Mouse (Mus musculus): ENCODE data around the gene Tagap. TPM values are rescaled to one million over a fixed set of nuclear protein-coding genes. Genes with fewer than 3 reads are reported as not detected.
A peak's percentile ranks its signal among the peaks of the same experiment; 100 is the strongest.

Tagap gene
- total and polyA plus RNA-seq, 3 experiments = 14.2 to 20.9 (median 16.3) TPM

DNA sequence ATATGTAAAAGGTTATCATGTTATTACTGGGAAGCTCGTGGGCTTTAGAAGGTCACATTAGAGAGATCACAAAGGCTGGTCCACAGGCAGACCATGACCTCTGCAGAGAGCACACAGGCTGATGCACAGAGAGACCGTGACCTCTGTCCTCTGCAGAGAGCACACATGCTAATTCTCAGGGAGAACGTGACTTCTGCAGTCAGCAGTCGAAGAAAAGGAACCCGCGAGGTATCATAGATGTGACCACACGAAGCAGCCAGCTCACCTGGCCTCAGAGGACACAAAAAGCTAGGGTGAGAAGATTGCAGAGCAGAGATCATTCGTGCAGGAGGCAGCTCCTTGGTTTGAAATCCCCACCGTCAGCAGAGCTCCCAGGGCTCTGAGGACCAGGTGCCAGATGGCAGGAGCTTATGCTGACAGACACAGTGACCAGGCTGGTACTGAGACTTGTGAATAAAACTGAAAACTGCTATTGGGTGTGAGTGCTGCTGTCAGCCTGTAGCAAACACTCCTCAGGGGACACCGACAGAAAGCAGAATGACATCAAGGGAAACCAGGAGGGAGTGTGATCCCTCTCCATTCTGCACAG is 29.7 kb upstream of the Tagap start (continued):
- no peak for TF ChIP-seq JUN (IDR thresholded peaks at IDR 0.05; ENCODE audit: insufficient read depth, low read depth, low read length)
- TF ChIP-seq GABPA (IDR thresholded peaks at IDR 0.05; ENCODE audit: insufficient replicate concordance, low read depth, low read length) = no peak
- TF ChIP-seq MAX (IDR thresholded peaks at IDR 0.05; ENCODE audit: low read length) = no peak
- TF ChIP-seq ZMIZ1 (IDR thresholded peaks at IDR 0.05; ENCODE audit: low read depth, low read length) = 0 out of 2 replicates have a peak, but pooled peaks have one; percentile 32
- peak; percentile 57 for TF ChIP-seq IRF4 (IDR thresholded peaks at IDR 0.05; ENCODE audit: low read depth, low read length)
- TF ChIP-seq POLR2AphosphoS2 (IDR thresholded peaks at IDR 0.05; ENCODE audit: low read depth, low read length) = no peak
- 0 out of 2 replicates have a peak, but pooled peaks have one; percentile 25 for TF ChIP-seq MYC (IDR thresholded peaks at IDR 0.05; ENCODE audit: low read depth, low read length)
- TF ChIP-seq SMC3 (IDR thresholded peaks at IDR 0.05; ENCODE audit: low read depth, low read length) = no peak; the same call in 1 of the 2 replicates
- TF ChIP-seq RCOR1 (conservative IDR thresholded peaks at IDR 0.05; ENCODE audit: low read depth, low read length) = no peak
- TF ChIP-seq HCFC1 (IDR thresholded peaks at IDR 0.05; ENCODE audit: low read depth, low read length) = no peak
- peak; percentile 58; the same call in 1 of the 2 replicates for TF ChIP-seq MAFK (IDR thresholded peaks at IDR 0.05; ENCODE audit: insufficient replicate concordance, low read length)
- no peak for TF ChIP-seq NRF1 (IDR thresholded peaks at IDR 0.05; ENCODE audit: low read depth, low read length)
- TF ChIP-seq KAT2A (IDR thresholded peaks at IDR 0.05; ENCODE audit: insufficient replicate concordance, low read length) = no peak
- peak; percentile 65; the same call in 1 of the 2 replicates for TF ChIP-seq EP300 (IDR thresholded peaks at IDR 0.05; ENCODE audit: low read length)
- TF ChIP-seq TBP (conservative IDR thresholded peaks at IDR 0.05; ENCODE audit: low read depth, low read length) = 0 out of 2 replicates have a peak, but pooled peaks have one; percentile 19

DNA sequence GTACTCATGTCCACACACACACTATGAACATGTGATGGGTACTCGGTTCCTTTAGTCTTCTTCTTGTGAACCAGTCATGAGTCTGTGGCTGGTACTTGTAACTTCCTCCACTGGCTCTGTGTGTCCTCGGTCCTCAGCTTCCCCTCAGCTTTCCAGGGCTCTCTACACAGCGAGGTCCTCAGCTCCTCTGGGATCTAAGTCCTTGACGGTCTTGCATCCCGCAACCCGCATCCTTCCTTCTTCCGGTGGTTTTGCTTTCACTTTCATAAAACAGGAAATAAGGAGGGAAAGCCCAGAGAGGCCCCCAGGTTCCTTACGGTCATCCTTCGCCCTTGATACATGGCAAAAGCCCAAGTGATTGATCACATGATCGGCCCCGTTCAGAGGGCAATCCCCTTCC is 28.7 kb upstream of the Tagap start:
- Histone ChIP-seq H3K79me2 (replicated peaks; ENCODE audit: control insufficient read depth, extremely low read depth, insufficient read depth, poor library complexity, severe bottlenecking) (no peaks in the 10 kb centered on the region), H3K4me3 (replicated peaks in 1 of 3; ENCODE audit: low read depth in 2 of 3, low read length in 2 of 3, poor library complexity in 1 of 3) (peak overlapping the region; percentile 18 to 54 (median 44)), H3K9me3 (replicated peaks; ENCODE audit: low read length) (no peaks in the 10 kb centered on the region), H3K27me3 (replicated peaks) (no peaks in the 10 kb centered on the region), H3K27ac (ENCODE audit: insufficient read depth, low read depth) (no peak overlapping the region), H3K36me3 (replicated peaks in 1 of 2; ENCODE audit: control insufficient read depth in 1 of 2, insufficient read depth in 1 of 2, low read length in 1 of 2) (no peaks in the 10 kb centered on the region), H3K4me2 (ENCODE audit: insufficient read depth, low read depth, poor library complexity, severe bottlenecking) (peak overlapping the region; percentile 79), H3K9ac (ENCODE audit: insufficient read depth, low read depth) (peak overlapping the region; percentile 58), H3K4me1 (ENCODE audit: control insufficient read depth in 1 of 2, insufficient read depth in 2 of 2) (peaks cover 11 to 36% of the 10 kb centered on the region in 2 experiments)
- dilution Hi-C loops (cut with MboI; ENCODE audit: extremely low pct_ligation_motif_present, extremely low pct_unique_long_range_greater_than_20kb, low sequenced_read_pairs) (no loop called here), in situ Hi-C loops (cut with MboI; ENCODE audit: low pct_ligation_motif_present, low pct_unique_long_range_greater_than_20kb, low sequenced_read_pairs) (no loop called here)
- DNase-seq (ENCODE audit: extremely low read depth) = no peak
- TF ChIP-seq POLR2AphosphoS2 (IDR thresholded peaks at IDR 0.05; ENCODE audit: low read depth, low read length) (no peak), NELFE (IDR thresholded peaks at IDR 0.05; ENCODE audit: low read depth, low read length) (no peak), CTCF (conservative IDR thresholded peaks at IDR 0.05 in 1 of 2, IDR thresholded peaks at IDR 0.05 in 1 of 2; ENCODE audit: low read depth in 2 of 2, low read length in 2 of 2) (no peak), RAD21 (IDR thresholded peaks at IDR 0.05; ENCODE audit: low read depth, low read length) (no peak), CHD1 (IDR thresholded peaks at IDR 0.05; ENCODE audit: low read depth, low read length) (no peak), E2F4 (IDR thresholded peaks at IDR 0.05; ENCODE audit: insufficient replicate concordance, low read depth, low read length) (no peak), USF2 (conservative IDR thresholded peaks at IDR 0.05; ENCODE audit: low read depth, low read length) (0 out of 2 replicates have a peak, but pooled peaks have one; percentile 29), MAX (IDR thresholded peaks at IDR 0.05; ENCODE audit: low read length) (no peak), NRF1 (IDR thresholded peaks at IDR 0.05; ENCODE audit: low read depth, low read length) (no peak), CHD2 (IDR thresholded peaks at IDR 0.05; ENCODE audit: low read length) (0 out of 2 replicates have a peak, but pooled peaks have one; percentile 2), ETS1 (conservative IDR thresholded peaks at IDR 0.05; ENCODE audit: low read depth, low read length) (peak; percentile 65), BHLHE40 (IDR thresholded peaks at IDR 0.05; ENCODE audit: low read depth, low read length) (peak; percentile 20; the same call in 1 of the 2 replicates), UBTF (IDR thresholded peaks at IDR 0.05; ENCODE audit: low read depth, low read length) (no peak), TCF12 (IDR thresholded peaks at IDR 0.05; ENCODE audit: low read depth, low read length) (no peak), ZKSCAN1 (IDR thresholded peaks at IDR 0.05; ENCODE audit: borderline replicate concordance, low read depth, low read length) (no peak), ELF1 (IDR thresholded peaks at IDR 0.05; ENCODE audit: low read depth, low read length) (no peak; the same call in 1 of the 2 replicates), MAZ (IDR thresholded peaks at IDR 0.05; ENCODE audit: low read depth, low read length) (no peak), ZNF384 (IDR thresholded peaks at IDR 0.05; ENCODE audit: low read depth, low read length) (no peak), PAX5 (IDR thresholded peaks at IDR 0.05; ENCODE audit: low read length) (no peak), SMC3 (IDR thresholded peaks at IDR 0.05; ENCODE audit: low read depth, low read length) (no peak), JUN (IDR thresholded peaks at IDR 0.05; ENCODE audit: insufficient read depth, low read depth, low read length) (no peak), IRF4 (IDR thresholded peaks at IDR 0.05; ENCODE audit: low read depth, low read length) (peak; percentile 72), MAFK (IDR thresholded peaks at IDR 0.05; ENCODE audit: insufficient replicate concordance, low read length) (no peak), MEF2A (IDR thresholded peaks at IDR 0.05; ENCODE audit: borderline replicate concordance, low read depth, low read length) (no peak), GABPA (IDR thresholded peaks at IDR 0.05; ENCODE audit: insufficient replicate concordance, low read depth, low read length) (no peak), MYC (IDR thresholded peaks at IDR 0.05; ENCODE audit: low read depth, low read length) (no peak), EP300 (IDR thresholded peaks at IDR 0.05; ENCODE audit: low read length) (no peak), USF1 (IDR thresholded peaks at IDR 0.05; ENCODE audit: low read depth, low read length) (peak; percentile 43), POLR2A (IDR thresholded peaks at IDR 0.05; ENCODE audit: low read depth, low read length) (no peak), RCOR1 (conservative IDR thresholded peaks at IDR 0.05; ENCODE audit: low read depth, low read length) (no peak), HCFC1 (IDR thresholded peaks at IDR 0.05; ENCODE audit: low read depth, low read length) (no peak)
